In genomic region chr6:147559316-147559715, GRCm38 (mm10) we compare ENCODE assay signal across 18 mouse cellular contexts.
A peak's percentile ranks its signal among the peaks of the same experiment; 100 is the strongest.
DNase-seq lines count a peak whose midpoint lies in the region; ATAC-seq and TF ChIP-seq lines count a peak whose summit lies in the region.
"Had no signal": no experiment of that assay in that cellular context is flagged by ENCODE, and none has a peak within 500 bp of the region (broad histone marks: within the 10 kb centered on the region; RNA-seq: fewer than 3 reads in every experiment).

No protein-coding gene starts in this region.

- H3K9ac ChIP-seq in midbrain, embryonic 11.5 days (ENCODE audit: low read length) = no peak overlapping the region
- H3K9ac ChIP-seq in midbrain, postnatal 0 days (replicated peaks; ENCODE audit: low read length, poor library complexity, severe bottlenecking) = no peak overlapping the region

- no peaks in the 10 kb centered on the region for H3K27me3 ChIP-seq in heart, embryonic 10.5 days (ENCODE audit: insufficient read depth, poor library complexity, severe bottlenecking)
- H3K27me3 ChIP-seq in midbrain, embryonic 11.5 days (ENCODE audit: control insufficient read depth, insufficient read depth, low read length) = no peaks in the 10 kb centered on the region
- no peaks in the 10 kb centered on the region for H3K27me3 ChIP-seq in midbrain, postnatal 0 days (ENCODE audit: insufficient read depth, low read length)
- H3K27me3 ChIP-seq: CH12.LX, Patski had no signal

- no peak overlapping the region for H3K27ac ChIP-seq in heart, embryonic 10.5 days
- H3K27ac ChIP-seq in midbrain, embryonic 11.5 days (ENCODE audit: low read depth, low read length) = no peak overlapping the region
- H3K27ac ChIP-seq in midbrain, postnatal 0 days (ENCODE audit: low read depth, low read length) = no peak overlapping the region

- H3K4me1 ChIP-seq in heart, embryonic 10.5 days = no peaks in the 10 kb centered on the region
- no peaks in the 10 kb centered on the region for H3K4me1 ChIP-seq in midbrain, embryonic 11.5 days (ENCODE audit: control insufficient read depth, insufficient read depth, low read length)
- no peaks in the 10 kb centered on the region for H3K4me1 ChIP-seq in midbrain, postnatal 0 days (ENCODE audit: insufficient read depth, low read length)

- DNase-seq in heart, adult 11 months = peak; percentile 56
- no peak for DNase-seq in heart, embryonic 10.5 days (ENCODE audit: low spot score)
- peak; percentile 51 for DNase-seq in midbrain, embryonic 11.5 days (ENCODE audit: low spot score, missing footprints)
- no peak for DNase-seq in midbrain, postnatal 0 days (ENCODE audit: low spot score)
- DNase-seq: adrenal gland, adult 8-10 months; adrenal gland, postnatal 10 days; adrenal gland, postnatal 14 days; adrenal gland, postnatal 25 days; adrenal gland, postnatal 36 days; B cell, adult 2 months; cerebellum, adult 11 months; cerebellum, adult 11-12 months; cerebellum, adult 18-20 months had no signal

- 79% methylated on average over 3 of the region's 3 CpGs for WGBS in heart, embryonic 10.5 days
- 86% methylated on average over 3 of the region's 3 CpGs for WGBS in midbrain, embryonic 11.5 days
- 59% methylated on average over 3 of the region's 3 CpGs for WGBS in midbrain, postnatal 0 days

- TF ChIP-seq CTCF in midbrain, postnatal 0 days (IDR thresholded peaks at IDR 0.05) = no peak

- no peak for ATAC-seq in midbrain, embryonic 11.5 days (ENCODE audit: low FRiP score)
- no peak for ATAC-seq in midbrain, postnatal 0 days (ENCODE audit: low FRiP score)
- ATAC-seq: activated CD4-positive, CD25-positive, alpha-beta regulatory T cell, adult 4 months; CD4-positive, CD25-positive, alpha-beta regulatory T cell, adult 4 months; Patski had no signal

- H3K36me3 ChIP-seq in heart, embryonic 10.5 days = no peaks in the 10 kb centered on the region
- no peaks in the 10 kb centered on the region for H3K36me3 ChIP-seq in midbrain, embryonic 11.5 days (ENCODE audit: control insufficient read depth, insufficient read depth, low read length)
- no peaks in the 10 kb centered on the region for H3K36me3 ChIP-seq in midbrain, postnatal 0 days (ENCODE audit: insufficient read depth, low read length)

- no peak overlapping the region for H3K4me3 ChIP-seq in heart, embryonic 10.5 days
- no peak overlapping the region for H3K4me3 ChIP-seq in midbrain, embryonic 11.5 days (ENCODE audit: low read depth, low read length)
- H3K4me3 ChIP-seq in midbrain, postnatal 0 days (ENCODE audit: low read depth, low read length) = no peak overlapping the region

- H3K9me3 ChIP-seq in heart, embryonic 10.5 days = no peaks in the 10 kb centered on the region
- no peaks in the 10 kb centered on the region for H3K9me3 ChIP-seq in midbrain, embryonic 11.5 days (ENCODE audit: control insufficient read depth, low read length)
- no peaks in the 10 kb centered on the region for H3K9me3 ChIP-seq in midbrain, postnatal 0 days (ENCODE audit: low read length)
- H3K9me3 ChIP-seq: G1E had no signal

- no peak overlapping the region for H3K4me2 ChIP-seq in midbrain, embryonic 11.5 days
- no peak overlapping the region for H3K4me2 ChIP-seq in midbrain, postnatal 0 days (ENCODE audit: low read depth, low read length, poor library complexity, severe bottlenecking)

Comparison
In these comparisons a context has a peak if more than half of its experiments do, and no peak if none do; other contexts are left out.
1. DNase-seq: peak in heart, adult 11 months (single experiment) and midbrain, embryonic 11.5 days (single experiment); none in heart, embryonic 10.5 days (single experiment) and midbrain, postnatal 0 days (single experiment).